Mouse (Mus musculus) E14TG2a.4 (cell line): ENCODE results near the gene Fuk.
"Not testable (repeated sequence)": the region's sequence is repeated elsewhere in the genome, so short reads cannot be mapped to it uniquely, and the experiment has no call there.

Experiments
- H3K27me3 ChIP-seq: 2 replicates; pipeline ENCODE4 v1.6.1; 2014; ENCODE audit warnings: low read length, control low read depth; ENCODE audit not compliant: insufficient read depth
- H3K36me3 ChIP-seq: 2 replicates; pipeline ENCODE4 v1.6.1; 2014; ENCODE audit warnings: low read length, control low read depth; ENCODE audit not compliant: insufficient read depth
- H3K4me1 ChIP-seq: replicated peaks from 2 replicates; pipeline ENCODE4 v1.6.1; 2014; ENCODE audit warnings: low read depth, low read length, control low read depth
- H3K4me3 ChIP-seq: replicated peaks from 2 replicates; pipeline ENCODE4 v1.5.1; 2014; ENCODE audit warnings: mild to moderate bottlenecking, low read length
- H3K9me3 ChIP-seq: 2 replicates; pipeline ENCODE4 v1.6.1; 2014; ENCODE audit warnings: low read length, control low read depth
- CTCF ChIP-seq: conservative IDR thresholded peaks from 2 replicates; pipeline ENCODE4 v1.5.1; 2014; ENCODE audit warnings: low read length
- NANOG ChIP-seq: IDR thresholded peaks from 2 replicates; pipeline ENCODE4 v1.6.1; 2014; ENCODE audit warnings: borderline replicate concordance, low read length, mixed read lengths
- POU5F1 ChIP-seq: IDR thresholded peaks from 2 replicates; pipeline ENCODE4 v1.6.1; 2014; ENCODE audit warnings: low read length, borderline replicate concordance

Fuk gene

GRCm38 (mm10) chr8:110911576-110912570 lies 9.6 kb upstream of the Fuk start:
- TF ChIP-seq NANOG (no peak), CTCF (no peak), POU5F1 (no peak)
- Histone ChIP-seq H3K27me3 (no peaks in the 10 kb centered on the region), H3K36me3 (no peaks in the 10 kb centered on the region)

GRCm38 (mm10) chr8:110909850-110910249 lies 7.6 kb upstream of the Fuk start:
- not testable (repeated sequence) for H3K4me3 ChIP-seq, H3K36me3 ChIP-seq, H3K9me3 ChIP-seq, H3K4me1 ChIP-seq
- H3K27me3 ChIP-seq = peaks cover 14% of the 10 kb centered on the region

More at GRCm38 (mm10) chr8:110911576-110912570, 9.6 kb upstream of the Fuk start:
- no peaks in the 10 kb centered on the region for H3K9me3 ChIP-seq
- peaks cover 4% of the 10 kb centered on the region; the same call in 1 of the 2 replicates for H3K4me1 ChIP-seq
- no peak overlapping the region for H3K4me3 ChIP-seq

- TF ChIP-seq POU5F1 (no peak), NANOG (no peak), CTCF (no peak)
- Histone ChIP-seq H3K4me1 (peaks cover 3% of the 10 kb centered on the region), H3K4me3 (no peak overlapping the region), H3K9me3 (no peaks in the 10 kb centered on the region), H3K27me3 (peaks cover 20% of the 10 kb centered on the region), H3K36me3 (no peaks in the 10 kb centered on the region)
Observed at GRCm38 (mm10) chr8:110906682-110907081, 4.4 kb upstream of the Fuk start.

- no peaks in the 10 kb centered on the region for H3K9me3 ChIP-seq
- no peak overlapping the region for H3K4me3 ChIP-seq
- peaks cover 10% of the 10 kb centered on the region for H3K4me1 ChIP-seq
- H3K36me3 ChIP-seq = no peaks in the 10 kb centered on the region
- peaks cover 20% of the 10 kb centered on the region for H3K27me3 ChIP-seq
- TF ChIP-seq POU5F1 (no peak), NANOG (no peak), CTCF (no peak)
Observed at GRCm38 (mm10) chr8:110905404-110905803, 3.1 kb upstream of the Fuk start.

- no peaks in the 10 kb centered on the region for H3K9me3 ChIP-seq
- peaks cover 17% of the 10 kb centered on the region for H3K4me1 ChIP-seq
- H3K4me3 ChIP-seq = peak overlapping the region; percentile 82
- peaks cover 11% of the 10 kb centered on the region for H3K36me3 ChIP-seq
- TF ChIP-seq NANOG (no peak), POU5F1 (no peak), CTCF (no peak)
- H3K27me3 ChIP-seq = peaks cover 20% of the 10 kb centered on the region
Observed at GRCm38 (mm10) chr8:110902579-110902965, 284 bp upstream of the Fuk start.

GRCm38 (mm10) chr8:110901056-110901455 lies 1.2 kb downstream of the Fuk start:
- H3K27me3 ChIP-seq = peaks cover 15% of the 10 kb centered on the region
- H3K4me3 ChIP-seq = no peak overlapping the region
- TF ChIP-seq NANOG (no peak), POU5F1 (no peak), CTCF (no peak)
- H3K4me1 ChIP-seq = peaks cover 18% of the 10 kb centered on the region
- peaks cover 11% of the 10 kb centered on the region for H3K36me3 ChIP-seq
- H3K9me3 ChIP-seq = no peaks in the 10 kb centered on the region

- Histone ChIP-seq H3K4me1 (peaks cover 39% of the 10 kb centered on the region), H3K4me3 (no peak overlapping the region), H3K9me3 (no peaks in the 10 kb centered on the region), H3K36me3 (peaks cover 14% of the 10 kb centered on the region), H3K27me3 (peaks cover 9% of the 10 kb centered on the region; the same call in 1 of the 2 replicates)
- TF ChIP-seq POU5F1 (no peak), CTCF (no peak), NANOG (no peak)
Observed at GRCm38 (mm10) chr8:110897495-110897894, 4.8 kb downstream of the Fuk start.

GRCm38 (mm10) chr8:110895812-110896211 lies 6.5 kb downstream of the Fuk start:
- no peak for TF ChIP-seq POU5F1
- TF ChIP-seq CTCF = no peak
- no peak for TF ChIP-seq NANOG
- 0 out of 2 replicates have a peak overlapping the region, but pooled peaks have one; percentile 10 for H3K4me3 ChIP-seq
- peaks cover 9% of the 10 kb centered on the region; the same call in 1 of the 2 replicates for H3K27me3 ChIP-seq
- H3K4me1 ChIP-seq = peaks cover 30% of the 10 kb centered on the region
- H3K36me3 ChIP-seq = peaks cover 15% of the 10 kb centered on the region
- no peaks in the 10 kb centered on the region for H3K9me3 ChIP-seq

GRCm38 (mm10) chr8:110895254-110895653 lies 7.0 kb downstream of the Fuk start:
- Histone ChIP-seq H3K4me1 (peaks cover 31% of the 10 kb centered on the region), H3K27me3 (peaks cover 9% of the 10 kb centered on the region; the same call in 1 of the 2 replicates), H3K4me3 (peak overlapping the region; percentile 68), H3K9me3 (no peaks in the 10 kb centered on the region), H3K36me3 (peaks cover 19% of the 10 kb centered on the region)
- TF ChIP-seq POU5F1 (no peak), CTCF (no peak), NANOG (no peak)
